Mouse (Mus musculus): ENCODE measurements around the gene Gpr3. TPM values are rescaled to one million over a fixed set of nuclear protein-coding genes. Genes with fewer than 3 reads are reported as not detected.

The Gpr3 gene
- polyA plus RNA-seq, 1 experiment from 2014 or later = 0.23 TPM

DNA sequence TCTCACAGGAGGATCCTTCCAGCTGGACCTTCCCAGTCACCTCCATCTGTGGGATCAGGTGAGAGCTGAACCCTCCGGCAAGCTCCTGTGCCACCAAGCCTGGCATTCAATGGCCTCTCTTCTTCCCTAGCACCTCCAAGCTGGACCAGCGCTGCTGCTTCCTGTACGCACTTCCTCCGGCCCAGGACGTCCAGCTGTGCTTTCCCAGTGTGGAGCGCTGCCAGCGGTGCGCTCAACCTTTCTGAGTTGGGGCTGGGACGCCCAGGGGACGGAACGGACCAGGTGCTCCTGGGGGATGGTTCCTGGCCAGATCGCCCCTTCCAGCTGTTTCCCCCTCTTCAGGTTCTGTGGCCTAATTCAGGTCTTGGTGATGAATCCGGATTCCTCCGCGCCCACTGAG lies 34.7 kb upstream of the Gpr3 start:
- Histone ChIP-seq H3K27me3 (replicated peaks) (peaks cover 48% of the 10 kb centered on the region), H3K4me2 (no peak overlapping the region), H3K27ac (no peak overlapping the region), H3K9me3 (no peaks in the 10 kb centered on the region), H3K9ac (no peak overlapping the region), H3K4me3 (replicated peaks) (no peak overlapping the region), H3K4me1 (peaks cover 14% of the 10 kb centered on the region; the same call in 1 of the 2 replicates), H3K36me3 (no peaks in the 10 kb centered on the region)
- ATAC-seq (ENCODE audit: insufficient read depth, low FRiP score, low read depth) = no peak
- WGBS = 27% methylated on average over 15 of the region's 15 CpGs

DNA sequence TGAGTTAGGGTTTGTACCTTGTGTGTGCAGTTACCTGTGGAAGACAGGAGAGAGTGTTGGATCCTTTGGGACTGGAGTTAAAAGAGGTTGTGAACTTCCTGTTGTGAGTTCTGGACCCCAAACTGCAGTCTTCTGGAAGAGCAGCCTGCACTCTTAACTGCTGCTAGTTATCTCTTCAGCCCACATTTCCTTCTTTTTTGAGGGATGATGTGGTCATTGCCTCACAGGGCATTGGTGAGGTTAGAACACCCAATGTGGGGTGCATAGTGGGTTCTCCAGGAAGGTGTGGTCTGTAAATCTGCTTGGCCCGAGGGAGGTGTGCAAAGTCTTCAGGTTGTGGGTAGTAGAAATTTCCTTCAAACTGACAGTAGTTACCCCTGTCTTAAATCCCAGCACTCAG lies 32.0 kb upstream of the Gpr3 start:
- Histone ChIP-seq H3K27ac (no peak overlapping the region), H3K9me3 (no peaks in the 10 kb centered on the region), H3K4me3 (replicated peaks) (no peak overlapping the region), H3K9ac (no peak overlapping the region), H3K4me1 (peaks cover 18% of the 10 kb centered on the region; the same call in 1 of the 2 replicates), H3K27me3 (replicated peaks) (peaks cover 23% of the 10 kb centered on the region), H3K36me3 (no peaks in the 10 kb centered on the region), H3K4me2 (no peak overlapping the region)
- 81% methylated on average over 1 of the region's 1 CpGs for WGBS
- ATAC-seq (ENCODE audit: insufficient read depth, low FRiP score, low read depth) = no peak

DNA sequence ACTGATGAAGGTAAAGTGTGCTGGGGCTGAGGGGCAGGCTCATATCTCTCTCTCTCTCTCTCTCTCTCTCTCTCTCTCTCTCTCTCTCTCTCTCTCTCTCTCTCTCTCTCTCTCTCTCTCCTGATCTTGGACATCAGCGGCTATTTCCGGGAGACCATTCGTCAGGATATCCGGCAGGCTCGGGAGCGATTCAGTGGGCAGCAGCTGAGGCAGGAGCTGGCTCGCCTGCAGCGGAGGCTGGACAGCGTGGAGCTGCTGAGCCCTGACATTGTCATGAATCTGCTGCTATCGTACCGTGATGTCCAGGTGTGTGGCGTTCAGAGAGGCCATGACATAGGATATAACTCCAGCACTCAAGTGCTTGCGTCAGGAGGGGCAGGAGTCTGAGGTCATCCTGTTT lies 31.2 kb upstream of the Gpr3 start:
- Histone ChIP-seq H3K36me3 (no peaks in the 10 kb centered on the region), H3K27me3 (replicated peaks) (peaks cover 23% of the 10 kb centered on the region), H3K9ac (no peak overlapping the region), H3K9me3 (no peaks in the 10 kb centered on the region), H3K27ac (no peak overlapping the region), H3K4me2 (no peak overlapping the region), H3K4me1 (peaks cover 18% of the 10 kb centered on the region; the same call in 1 of the 2 replicates), H3K4me3 (replicated peaks) (no peak overlapping the region)
- WGBS = 23% methylated on average over 13 of the region's 13 CpGs
- no peak for ATAC-seq (ENCODE audit: insufficient read depth, low FRiP score, low read depth)

DNA sequence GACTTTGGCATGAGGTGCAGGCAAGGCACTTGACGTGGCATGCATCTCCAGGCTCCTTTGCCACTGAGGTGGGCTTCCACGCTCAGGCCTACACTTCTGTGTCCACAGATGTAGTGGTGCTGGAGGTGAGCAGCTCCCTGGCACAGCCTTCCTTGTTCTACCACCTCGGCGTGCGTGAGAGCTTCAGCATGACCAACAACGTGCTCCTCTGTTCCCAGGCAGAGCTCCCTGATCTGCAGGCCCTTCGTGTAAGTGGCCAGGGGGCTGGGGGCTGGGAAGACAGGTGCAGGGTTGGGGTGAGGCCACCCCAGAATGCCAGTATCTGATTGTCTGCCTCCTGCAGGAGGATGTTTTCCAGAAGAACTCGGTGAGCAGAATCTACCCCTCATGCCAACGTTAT lies 30.4 kb upstream of the Gpr3 start:
- Histone ChIP-seq H3K27ac (no peak overlapping the region), H3K27me3 (replicated peaks) (peaks cover 15% of the 10 kb centered on the region; the same call in 1 of the 2 replicates), H3K9ac (no peak overlapping the region), H3K4me2 (no peak overlapping the region), H3K4me3 (replicated peaks) (no peak overlapping the region), H3K36me3 (no peaks in the 10 kb centered on the region), H3K4me1 (peaks cover 18% of the 10 kb centered on the region; the same call in 1 of the 2 replicates), H3K9me3 (no peaks in the 10 kb centered on the region)
- no peak for ATAC-seq (ENCODE audit: insufficient read depth, low FRiP score, low read depth)
- 65% methylated on average over 9 of the region's 9 CpGs for WGBS

DNA sequence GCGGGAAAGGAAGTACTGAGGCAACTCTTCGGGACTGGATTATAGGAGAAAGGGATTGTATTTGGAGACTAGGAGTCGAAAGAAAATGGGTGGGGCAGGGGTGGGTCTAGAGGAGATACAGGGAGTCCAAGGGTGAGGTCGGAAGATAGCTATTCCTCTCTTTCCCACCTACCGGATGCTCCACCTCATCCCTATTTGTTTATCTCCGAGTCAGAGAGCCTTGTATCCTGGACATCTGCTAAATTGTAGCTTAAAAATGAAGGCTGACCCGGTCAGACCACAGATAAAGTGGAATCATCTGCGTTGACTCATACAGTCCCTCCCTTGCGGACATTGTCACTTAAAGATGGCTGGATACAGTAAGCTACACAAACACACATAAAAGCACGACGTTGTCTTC lies 29.6 kb upstream of the Gpr3 start:
- no peaks in the 10 kb centered on the region for H3K9me3 ChIP-seq
- no peak overlapping the region for H3K9ac ChIP-seq
- peak overlapping the region; percentile 63 for H3K4me3 ChIP-seq (replicated peaks)
- H3K4me1 ChIP-seq = peaks cover 15% of the 10 kb centered on the region; the same call in 1 of the 2 replicates
- ATAC-seq (ENCODE audit: insufficient read depth, low FRiP score, low read depth) = no peak
- peaks cover 11% of the 10 kb centered on the region; the same call in 1 of the 2 replicates for H3K27me3 ChIP-seq (replicated peaks)
- H3K27ac ChIP-seq = no peak overlapping the region; the same call in 1 of the 2 replicates
- H3K36me3 ChIP-seq = no peaks in the 10 kb centered on the region
- WGBS = 27% methylated on average over 11 of the region's 11 CpGs
- H3K4me2 ChIP-seq = peak overlapping the region; percentile 97

DNA sequence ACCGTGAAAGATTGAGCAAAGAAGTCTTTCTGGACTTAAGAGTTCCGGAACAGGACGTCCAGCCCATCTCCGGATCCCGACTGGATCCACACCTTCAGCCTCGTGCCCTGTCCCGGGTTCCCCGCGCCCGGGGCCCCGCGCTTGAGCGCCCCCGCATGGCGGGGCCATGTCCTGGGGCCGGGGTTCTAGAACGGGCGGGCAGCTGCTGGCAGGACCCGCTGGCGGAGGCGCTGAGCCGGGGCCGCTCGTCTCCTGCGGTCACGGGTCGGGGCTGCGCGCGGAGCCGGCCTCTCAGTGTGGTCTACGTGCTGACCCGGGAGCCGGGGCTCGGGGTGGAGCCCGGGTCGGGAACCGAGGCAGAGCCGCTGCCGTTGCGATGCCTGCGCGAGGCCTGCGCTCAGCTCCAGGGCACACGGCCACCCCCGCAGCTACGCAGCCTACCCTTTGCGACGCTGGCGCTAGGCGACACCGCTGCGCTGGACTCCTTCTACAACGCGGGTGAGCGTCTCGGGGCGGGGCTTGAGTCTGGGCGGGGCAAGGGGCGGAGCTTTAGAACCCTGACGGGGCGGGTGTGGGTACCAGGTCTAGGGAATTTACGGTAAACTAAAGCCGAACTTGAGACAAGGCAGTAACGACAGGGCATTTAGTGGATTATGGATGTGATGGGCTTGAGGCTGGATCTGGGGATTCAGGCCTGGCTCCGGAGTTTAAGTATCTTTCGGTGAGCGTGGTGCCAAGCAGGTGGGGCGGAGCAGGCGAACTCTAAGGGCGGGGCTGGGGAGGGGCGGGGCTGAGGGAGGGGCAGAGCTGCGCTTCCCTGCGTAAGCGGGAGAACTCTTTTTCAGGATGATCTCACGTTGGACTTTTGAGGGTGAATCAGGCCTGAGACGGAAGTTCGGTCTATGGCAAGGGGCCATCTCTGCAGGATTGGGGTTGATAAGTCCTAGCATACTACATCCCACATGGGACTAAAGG lies 28.9 kb upstream of the Gpr3 start:
- Histone ChIP-seq H3K4me1 (peaks cover 15% of the 10 kb centered on the region; the same call in 1 of the 2 replicates), H3K27ac (peak overlapping the region; percentile 77), H3K4me2 (peak overlapping the region; percentile 97), H3K9ac (peak overlapping the region; percentile 60), H3K4me3 (replicated peaks) (peak overlapping the region; percentile 63), H3K27me3 (replicated peaks) (peaks cover 16% of the 10 kb centered on the region; the same call in 1 of the 2 replicates), H3K36me3 (no peaks in the 10 kb centered on the region), H3K9me3 (no peaks in the 10 kb centered on the region)
- peak; percentile 89 for ATAC-seq (ENCODE audit: insufficient read depth, low FRiP score, low read depth)
- WGBS = under 1% methylated on average over 78 of the region's 78 CpGs

DNA sequence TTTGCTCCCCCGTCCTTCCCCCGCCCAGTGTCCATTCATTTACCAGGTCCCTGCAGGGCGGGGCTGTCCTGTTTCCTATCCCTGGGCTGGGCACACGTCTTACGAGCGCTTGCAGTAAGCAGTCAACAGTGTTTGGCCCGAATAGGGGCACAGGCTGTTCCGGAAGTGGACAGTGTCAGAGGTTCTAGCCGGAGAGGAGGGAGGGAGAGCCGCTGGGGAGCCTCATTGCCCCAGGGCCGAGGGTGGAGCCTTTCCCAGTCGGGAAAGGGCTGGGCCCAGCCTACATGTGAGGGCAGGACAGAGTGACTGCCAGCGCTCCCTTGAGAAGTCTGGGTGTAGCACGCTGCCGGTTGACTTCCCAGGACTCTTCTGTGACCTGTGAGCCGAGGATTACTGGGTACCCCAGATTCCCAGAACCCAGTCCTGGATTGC lies 28.2 kb upstream of the Gpr3 start, which contains the start of gene Map3k6:
Map3k6 (plus strand) TSS at position 329 of the 432 bp plus-strand sequence.
- Histone ChIP-seq H3K27ac (peak within 1 kb of the TSS; percentile 77), H3K9ac (peak within 1 kb of the TSS; percentile 60), H3K4me1 (peaks cover 15% of the 10 kb centered on the region; the same call in 1 of the 2 replicates), H3K27me3 (replicated peaks) (peaks cover 19% of the 10 kb centered on the region; the same call in 1 of the 2 replicates), H3K36me3 (no peaks in the 10 kb centered on the region), H3K4me2 (peak within 1 kb of the TSS; percentile 97), H3K9me3 (no peaks in the 10 kb centered on the region), H3K4me3 (replicated peaks) (peak within 1 kb of the TSS; percentile 63)
- ATAC-seq (ENCODE audit: insufficient read depth, low FRiP score, low read depth) = peak; percentile 70
- 7% methylated on average over 16 of the region's 16 CpGs for WGBS

DNA sequence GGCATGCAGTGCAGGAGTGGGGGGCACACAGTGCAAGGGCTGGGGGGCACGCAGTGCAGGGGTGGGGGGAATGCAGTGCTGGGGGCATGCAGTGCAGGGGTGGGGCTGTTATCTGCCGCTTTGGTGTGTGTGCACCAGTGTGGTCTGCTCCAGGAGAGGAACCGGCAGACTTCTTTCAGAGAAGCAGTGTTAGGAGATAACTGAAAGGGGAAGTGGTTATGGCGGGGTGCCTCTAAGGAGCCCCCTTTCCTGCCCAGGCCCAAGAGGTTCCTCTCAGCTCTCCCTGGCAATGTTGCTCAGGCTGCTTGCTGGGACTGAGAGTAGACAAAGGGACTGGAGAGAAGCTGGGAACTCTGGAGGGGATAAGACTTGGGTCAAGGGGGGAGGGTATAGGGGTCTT lies 25.6 kb upstream of the Gpr3 start:
- H3K36me3 ChIP-seq = no peaks in the 10 kb centered on the region

DNA sequence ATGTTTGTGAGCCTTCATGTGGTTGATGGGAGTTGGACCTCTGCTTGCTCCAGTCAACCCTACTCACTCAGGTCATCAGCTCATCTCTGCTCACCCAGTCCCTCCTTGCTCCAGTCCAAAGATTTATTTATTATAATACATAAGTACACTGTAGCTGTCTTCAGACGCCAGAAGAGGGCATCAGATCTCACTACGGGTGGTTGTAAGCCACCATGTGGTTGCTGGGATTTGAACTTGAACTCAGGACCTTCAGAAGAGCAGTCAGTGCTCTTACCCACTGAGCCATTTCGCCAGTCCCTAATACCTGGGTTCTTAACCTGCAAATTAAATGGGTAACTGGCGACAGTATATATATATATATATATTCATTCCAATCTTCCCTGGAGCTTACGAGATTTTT lies 23.1 kb upstream of the Gpr3 start:
- Histone ChIP-seq H3K36me3 (no peaks in the 10 kb centered on the region), H3K4me2 (no peak overlapping the region), H3K27me3 (replicated peaks) (peaks cover 8% of the 10 kb centered on the region; the same call in 1 of the 2 replicates), H3K9me3 (no peaks in the 10 kb centered on the region), H3K9ac (no peak overlapping the region), H3K4me1 (no peaks in the 10 kb centered on the region), H3K27ac (no peak overlapping the region), H3K4me3 (replicated peaks) (no peak overlapping the region)
- no peak for ATAC-seq (ENCODE audit: insufficient read depth, low FRiP score, low read depth)
- 77% methylated on average over 5 of the region's 5 CpGs for WGBS

More for the DNA sequence above, 25.6 kb upstream of the Gpr3 start:
- no peak overlapping the region for H3K4me3 ChIP-seq (replicated peaks)
- no peaks in the 10 kb centered on the region for H3K9me3 ChIP-seq
- H3K27me3 ChIP-seq (replicated peaks) = peaks cover 16% of the 10 kb centered on the region; the same call in 1 of the 2 replicates
- no peak overlapping the region for H3K4me2 ChIP-seq
- H3K9ac ChIP-seq = no peak overlapping the region
- 58% methylated on average over 2 of the region's 4 CpGs for WGBS
- peaks cover 12% of the 10 kb centered on the region; the same call in 1 of the 2 replicates for H3K4me1 ChIP-seq
- no peak for ATAC-seq (ENCODE audit: insufficient read depth, low FRiP score, low read depth)
- no peak overlapping the region for H3K27ac ChIP-seq

DNA sequence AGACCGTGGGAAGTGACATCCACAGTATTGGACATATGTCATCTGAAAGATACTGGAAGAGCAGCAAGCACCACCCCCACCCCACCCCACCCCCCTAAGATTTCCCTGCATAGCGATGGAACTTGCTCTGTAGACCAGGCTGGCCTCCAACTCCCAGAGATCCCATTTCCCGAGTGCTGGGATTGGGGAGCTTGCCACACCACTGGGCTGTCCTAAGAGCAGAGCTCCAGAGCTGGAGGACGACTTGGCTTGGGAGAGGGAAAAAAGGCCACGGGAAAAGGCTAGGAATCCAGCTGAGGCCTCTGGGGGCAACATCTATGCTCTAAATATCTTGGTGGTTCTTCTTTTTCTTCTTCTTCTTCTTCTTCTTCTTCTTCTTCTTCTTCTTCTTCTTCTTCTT lies 22.4 kb upstream of the Gpr3 start:
- peaks cover 8% of the 10 kb centered on the region; the same call in 1 of the 2 replicates for H3K27me3 ChIP-seq (replicated peaks)
- no peak overlapping the region for H3K4me3 ChIP-seq (replicated peaks)
- no peaks in the 10 kb centered on the region for H3K4me1 ChIP-seq
- no peak overlapping the region for H3K27ac ChIP-seq
- no peak overlapping the region for H3K4me2 ChIP-seq
- no peaks in the 10 kb centered on the region for H3K36me3 ChIP-seq
- no peaks in the 10 kb centered on the region for H3K9me3 ChIP-seq
- no peak for ATAC-seq (ENCODE audit: insufficient read depth, low FRiP score, low read depth)
- WGBS = 58% methylated on average over 5 of the region's 5 CpGs
- H3K9ac ChIP-seq = no peak overlapping the region

DNA sequence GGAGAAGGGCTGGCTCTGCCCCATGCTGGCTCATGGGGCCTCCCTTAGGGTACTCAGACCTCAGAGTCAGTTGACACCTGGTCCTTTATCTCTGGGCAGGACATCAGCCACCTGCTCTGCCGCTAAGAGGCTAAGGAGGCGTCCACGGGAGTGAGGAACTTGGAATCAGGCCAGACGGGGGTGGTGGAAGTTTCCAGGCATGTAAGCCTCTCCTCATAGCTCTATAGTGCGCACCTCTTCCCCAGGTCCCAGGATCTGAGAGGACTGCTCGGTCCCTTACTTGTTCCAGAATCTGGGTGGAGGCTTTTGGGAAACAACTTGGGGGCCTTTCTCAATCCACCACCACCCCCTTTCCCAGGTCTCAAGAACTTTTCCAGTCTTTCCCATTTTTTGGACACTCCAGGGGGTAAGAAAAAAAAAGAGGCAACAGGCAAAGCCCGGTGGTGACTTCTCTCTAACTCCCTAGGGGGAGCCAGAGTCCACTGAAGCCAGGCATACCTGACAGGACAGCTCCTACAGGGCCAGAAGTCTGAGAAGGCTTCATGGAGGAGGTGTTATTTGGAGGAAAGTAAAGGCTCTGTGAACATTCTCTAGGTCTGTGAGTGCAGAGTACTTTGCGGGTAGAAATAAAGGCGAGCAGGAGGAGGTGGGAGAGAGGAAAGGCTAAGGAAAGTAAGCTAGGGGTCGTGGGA lies 21.1 kb upstream of the Gpr3 start:
- Histone ChIP-seq H3K9me3 (no peaks in the 10 kb centered on the region), H3K27ac (no peak overlapping the region), H3K9ac (no peak overlapping the region), H3K4me3 (replicated peaks) (no peak overlapping the region), H3K4me2 (no peak overlapping the region), H3K4me1 (no peaks in the 10 kb centered on the region), H3K36me3 (no peaks in the 10 kb centered on the region), H3K27me3 (replicated peaks) (peaks cover 8% of the 10 kb centered on the region; the same call in 1 of the 2 replicates)
- ATAC-seq (ENCODE audit: insufficient read depth, low FRiP score, low read depth) = peak; percentile 6; the same call in 1 of the 2 replicates
- 27% methylated on average over 10 of the region's 10 CpGs for WGBS

All from stomach, embryonic 15.5 days (tissue).